Mouse (Mus musculus) lung, embryonic 14.5 days (tissue): ENCODE measurements around the gene Slc25a30. TPM values are rescaled to one million over a fixed set of nuclear protein-coding genes. Genes with fewer than 3 reads are reported as not detected.

ENCODE experiments used
- ATAC-seq: fragments of 200-750 bp; cut with Nextera tagmentation; 2 replicates; pipeline ENCODE4 v1.8.0; 2017; ENCODE audit warnings: mild to moderate bottlenecking, moderate TSS enrichment, moderate library complexity; ENCODE audit not compliant: insufficient read depth
- DNase-seq: peaks from one replicate; pipeline ENCODE4 v3.0.0-alpha.2; 2015
- H3K27ac ChIP-seq: fragments of 300-500 bp; sonication (generic); 2 replicates; pipeline ENCODE4 v1.5.1; 2014; ENCODE audit warnings: low read depth, mild to moderate bottlenecking, moderate library complexity
- H3K27me3 ChIP-seq: fragments of 300-500 bp; sonication (generic); 2 replicates; pipeline ENCODE4 v1.6.1; 2014; ENCODE audit warnings: low read length, control low read depth; ENCODE audit not compliant: insufficient read depth
- H3K36me3 ChIP-seq: fragments of 300-500 bp; sonication (generic); 2 replicates; pipeline ENCODE4 v1.6.1; 2014; ENCODE audit warnings: control low read depth; ENCODE audit not compliant: insufficient read depth
- H3K4me1 ChIP-seq: fragments of 300-500 bp; sonication (generic); 2 replicates; pipeline ENCODE4 v1.6.1; 2014; ENCODE audit warnings: antibody characterized with exemption, control low read depth; ENCODE audit not compliant: insufficient read depth
- H3K4me2 ChIP-seq: fragments of 300-500 bp; sonication (generic); 2 replicates; pipeline ENCODE4 v1.6.1; 2014; ENCODE audit warnings: mild to moderate bottlenecking
- H3K4me3 ChIP-seq: fragments of 300-500 bp; sonication (generic); 2 replicates; pipeline ENCODE4 v1.5.1; 2014; ENCODE audit warnings: low read depth, low read length
- H3K9ac ChIP-seq: fragments of 300-500 bp; sonication (generic); 2 replicates; pipeline ENCODE4 v1.6.1; 2014
- H3K9me3 ChIP-seq: fragments of 300-500 bp; sonication (generic); 2 replicates; pipeline ENCODE4 v1.6.1; 2016; ENCODE audit warnings: low read depth, low read length, control low read depth
- CTCF ChIP-seq: IDR thresholded peaks from 2 replicates; pipeline ENCODE4 v1.5.1; 2016; ENCODE audit warnings: antibody characterized with exemption, low read depth
- WGBS: fragments of 180-500 bp; shearing (Covaris S2); extraction: QIAGEN DNeasy Blood & Tissue Kit; methylation state at CpG from one replicate; pipeline ENCODE4 v1.1.7; 2014; 5-methylcytosine and 5-hydroxymethylcytosine counted together
- polyA plus RNA-seq: library from polyadenylated mRNA; unstranded; fragments of >200 nt; fragmentation: Nextera tagmentation; extraction: Ambion mirVana; gene quantifications from 2 replicates; pipeline ENCODE4 v1.2.1, GENCODE M21; 2014

Slc25a30 gene
- polyA plus RNA-seq, result 4.1 and 4.7 TPM in 2 replicates

GRCm38 (mm10) chr14:75786868-75787793 lies at the start of gene Slc25a30:
Gene Slc25a30, minus strand, starts transcription at chr14:75787037.
- Histone ChIP-seq H3K4me2 (peak within 1 kb of the TSS; percentile 84), H3K27ac (peak within 1 kb of the TSS; percentile 67), H3K4me1 (peaks cover 3% of the 10 kb centered on the region; the same call in 1 of the 2 replicates), H3K27me3 (0 out of 2 replicates have a peak, but pooled peaks cover 8% of the 10 kb centered on the region), H3K9ac (peak within 1 kb of the TSS; percentile 62), H3K9me3 (no peaks in the 10 kb centered on the region), H3K4me3 (peak within 1 kb of the TSS; percentile 70), H3K36me3 (no peaks in the 10 kb centered on the region)
- DNase-seq (peak; percentile 98), ATAC-seq (peak; percentile 100)
- 4% methylated on average over 51 of the region's 51 CpGs for WGBS
- TF ChIP-seq CTCF, result no peak

GRCm38 (mm10) chr14:75836579-75836978 lies 49.7 kb upstream of the Slc25a30 start:
- WGBS, result 86% methylated on average over 3 of the region's 3 CpGs
- no peak for ATAC-seq

GRCm38 (mm10) chr14:75834739-75835381 lies 48.0 kb upstream of the Slc25a30 start:
- Histone ChIP-seq H3K9ac (peak overlapping the region; percentile 77), H3K4me2 (peak overlapping the region; percentile 99), H3K4me1 (peaks cover 19% of the 10 kb centered on the region; the same call in 1 of the 2 replicates), H3K9me3 (no peaks in the 10 kb centered on the region), H3K27ac (peak overlapping the region; percentile 99), H3K4me3 (peak overlapping the region; percentile 47), H3K36me3 (no peaks in the 10 kb centered on the region), H3K27me3 (no peaks in the 10 kb centered on the region)
- DNase-seq (peak; percentile 83), ATAC-seq (peak; percentile 45)
- WGBS, result under 1% methylated on average over 16 of the region's 16 CpGs
- peak; percentile 31; the same call in 1 of the 2 replicates for TF ChIP-seq CTCF

More at GRCm38 (mm10) chr14:75836579-75836978, 49.7 kb upstream of the Slc25a30 start:
- 0 out of 2 replicates have a peak overlapping the region, but pooled peaks have one; percentile 4 for H3K27ac ChIP-seq
- H3K36me3 ChIP-seq, result no peaks in the 10 kb centered on the region
- no peak overlapping the region for H3K9ac ChIP-seq
- no peaks in the 10 kb centered on the region for H3K9me3 ChIP-seq
- peaks cover 19% of the 10 kb centered on the region; the same call in 1 of the 2 replicates for H3K4me1 ChIP-seq
- no peak for DNase-seq
- no peaks in the 10 kb centered on the region for H3K27me3 ChIP-seq
- no peak for TF ChIP-seq CTCF
- H3K4me3 ChIP-seq, result no peak overlapping the region
- H3K4me2 ChIP-seq, result no peak overlapping the region

GRCm38 (mm10) chr14:75834251-75834738 lies 47.5 kb upstream of the Slc25a30 start:
- no peaks in the 10 kb centered on the region for H3K27me3 ChIP-seq
- ATAC-seq (peak; percentile 92), DNase-seq (peak; percentile 94)
- H3K4me1 ChIP-seq, result peaks cover 19% of the 10 kb centered on the region; the same call in 1 of the 2 replicates
- H3K4me2 ChIP-seq, result peak overlapping the region; percentile 99
- peak overlapping the region; percentile 99 for H3K27ac ChIP-seq
- no peaks in the 10 kb centered on the region for H3K9me3 ChIP-seq
- no peaks in the 10 kb centered on the region for H3K36me3 ChIP-seq
- 0% methylated on average over 10 of the region's 10 CpGs for WGBS
- peak overlapping the region; percentile 47 for H3K4me3 ChIP-seq
- TF ChIP-seq CTCF, result no peak
- H3K9ac ChIP-seq, result peak overlapping the region; percentile 77

- WGBS, result 7% methylated on average over 12 of the region's 12 CpGs
- Histone ChIP-seq H3K9me3 (no peaks in the 10 kb centered on the region), H3K36me3 (no peaks in the 10 kb centered on the region), H3K4me3 (peak overlapping the region; percentile 47), H3K27ac (peak overlapping the region; percentile 99), H3K9ac (peak overlapping the region; percentile 77), H3K4me1 (peaks cover 19% of the 10 kb centered on the region; the same call in 1 of the 2 replicates), H3K4me2 (peak overlapping the region; percentile 99), H3K27me3 (no peaks in the 10 kb centered on the region)
- no peak for TF ChIP-seq CTCF
- DNase-seq, result no peak
- ATAC-seq, result peak; percentile 48
These were observed 46.9 kb upstream of the Slc25a30 start for GRCm38 (mm10) chr14:75833546-75834250.

GRCm38 (mm10) chr14:75832982-75833381 lies 46.1 kb upstream of the Slc25a30 start:
- H3K9ac ChIP-seq, result peak overlapping the region; percentile 53
- 38% methylated on average over 4 of the region's 4 CpGs for WGBS
- no peak for TF ChIP-seq CTCF
- ATAC-seq (no peak), DNase-seq (peak; percentile 64)
- H3K4me2 ChIP-seq, result peak overlapping the region; percentile 99
- no peaks in the 10 kb centered on the region for H3K36me3 ChIP-seq
- H3K27ac ChIP-seq, result peak overlapping the region; percentile 99
- H3K9me3 ChIP-seq, result no peaks in the 10 kb centered on the region
- peaks cover 16% of the 10 kb centered on the region; the same call in 1 of the 2 replicates for H3K4me1 ChIP-seq
- H3K27me3 ChIP-seq, result peaks cover 5% of the 10 kb centered on the region; the same call in 1 of the 2 replicates
- H3K4me3 ChIP-seq, result peak overlapping the region; percentile 47
